Mouse (Mus musculus) urinary bladder, postnatal 10 days (tissue): ENCODE measurements around the gene Gm13285.
A peak's percentile ranks its signal among the peaks of the same experiment; 100 is the strongest.
"Not testable (repeated sequence)": the region's sequence is repeated elsewhere in the genome, so short reads cannot be mapped to it uniquely, and the experiment has no call there.

Source experiments
- DNase-seq: peaks from one replicate; pipeline ENCODE4 v3.0.0; 2022; ENCODE audit warnings: low spot score

Gene Gm13285

GRCm38 (mm10) chr4:88799365-88799764 lies at the start of gene Gm13285:
Gene Gm13285 (plus strand): TSS chr4:88799665.
- not testable (repeated sequence) for DNase-seq

GRCm38 (mm10) chr4:88749926-88750325 lies 49.5 kb upstream of the Gm13285 start:
- DNase-seq = no peak

GRCm38 (mm10) chr4:88754818-88755340 lies 44.6 kb upstream of the Gm13285 start, which contains the start of gene Gm13271:
Gene Gm13271 (plus strand): TSS chr4:88754868.
- peak; percentile 72 for DNase-seq

GRCm38 (mm10) chr4:88756581-88757513 lies 42.6 kb upstream of the Gm13285 start:
- DNase-seq = not testable (repeated sequence)

- DNase-seq = peak; percentile 88
Measured at GRCm38 (mm10) chr4:88757628-88758031, 41.8 kb upstream of the Gm13285 start.

- DNase-seq = not testable (repeated sequence)
Measured at GRCm38 (mm10) chr4:88758751-88759150, 40.7 kb upstream of the Gm13285 start.

GRCm38 (mm10) chr4:88759610-88760268 lies 39.7 kb upstream of the Gm13285 start, which contains the start of gene Gm13283:
Gene Gm13283 (plus strand): TSS chr4:88760119.
- DNase-seq = peak; percentile 41

- DNase-seq = not testable (repeated sequence)
Measured at GRCm38 (mm10) chr4:88760431-88760830, 39.0 kb upstream of the Gm13285 start.

- DNase-seq = peak; percentile 76
Measured at GRCm38 (mm10) chr4:88761776-88762175, 37.7 kb upstream of the Gm13285 start.

GRCm38 (mm10) chr4:88762341-88762740 lies 37.1 kb upstream of the Gm13285 start:
- DNase-seq = not testable (repeated sequence)

- not testable (repeated sequence) for DNase-seq
Measured at GRCm38 (mm10) chr4:88763384-88764018, 36.0 kb upstream of the Gm13285 start.

- DNase-seq = not testable (repeated sequence)
Measured at GRCm38 (mm10) chr4:88773534-88773933, 25.9 kb upstream of the Gm13285 start, which contains the start of gene Gm13290. Gene Gm13290 (plus strand): TSS chr4:88773834.

- DNase-seq = not testable (repeated sequence)
Measured at GRCm38 (mm10) chr4:88776622-88777021, 22.8 kb upstream of the Gm13285 start, which contains the start of gene Gm13289. Gene Gm13289 (plus strand): TSS chr4:88776922.

- not testable (repeated sequence) for DNase-seq
Measured at GRCm38 (mm10) chr4:88779550-88779949, 19.9 kb upstream of the Gm13285 start, which contains the start of gene Gm13272. Gene Gm13272 (plus strand): TSS chr4:88779850.

GRCm38 (mm10) chr4:88780320-88780719 lies 19.1 kb upstream of the Gm13285 start:
- DNase-seq = not testable (repeated sequence)

GRCm38 (mm10) chr4:88781831-88782230 lies 17.6 kb upstream of the Gm13285 start, which contains the start of gene Ifnz:
Gene Ifnz (plus strand): TSS chr4:88782131.
- not testable (repeated sequence) for DNase-seq

GRCm38 (mm10) chr4:88782335-88782734 lies 17.1 kb upstream of the Gm13285 start:
- not testable (repeated sequence) for DNase-seq

GRCm38 (mm10) chr4:88785409-88785808 lies 14.1 kb upstream of the Gm13285 start, which contains the start of gene Gm13276:
Gene Gm13276 (plus strand): TSS chr4:88785709.
- DNase-seq = not testable (repeated sequence)

GRCm38 (mm10) chr4:88788402-88788801 lies 11.1 kb upstream of the Gm13285 start, which contains the start of gene Gm13277:
Gene Gm13277 (plus strand): TSS chr4:88788632.
- not testable (repeated sequence) for DNase-seq

- DNase-seq = not testable (repeated sequence)
Measured at GRCm38 (mm10) chr4:88791250-88791649, 8.2 kb upstream of the Gm13285 start, which contains the start of gene Gm13278. Gene Gm13278 (plus strand): TSS chr4:88791550.
